Mouse (Mus musculus): ENCODE data around the gene Tomm40l. TPM values are rescaled to one million over a fixed set of nuclear protein-coding genes. Genes with fewer than 3 reads are reported as not detected.
A peak's percentile ranks its signal among the peaks of the same experiment; 100 is the strongest.

Gene Tomm40l
- polyA plus RNA-seq, 1 experiment, result not detected

DNA sequence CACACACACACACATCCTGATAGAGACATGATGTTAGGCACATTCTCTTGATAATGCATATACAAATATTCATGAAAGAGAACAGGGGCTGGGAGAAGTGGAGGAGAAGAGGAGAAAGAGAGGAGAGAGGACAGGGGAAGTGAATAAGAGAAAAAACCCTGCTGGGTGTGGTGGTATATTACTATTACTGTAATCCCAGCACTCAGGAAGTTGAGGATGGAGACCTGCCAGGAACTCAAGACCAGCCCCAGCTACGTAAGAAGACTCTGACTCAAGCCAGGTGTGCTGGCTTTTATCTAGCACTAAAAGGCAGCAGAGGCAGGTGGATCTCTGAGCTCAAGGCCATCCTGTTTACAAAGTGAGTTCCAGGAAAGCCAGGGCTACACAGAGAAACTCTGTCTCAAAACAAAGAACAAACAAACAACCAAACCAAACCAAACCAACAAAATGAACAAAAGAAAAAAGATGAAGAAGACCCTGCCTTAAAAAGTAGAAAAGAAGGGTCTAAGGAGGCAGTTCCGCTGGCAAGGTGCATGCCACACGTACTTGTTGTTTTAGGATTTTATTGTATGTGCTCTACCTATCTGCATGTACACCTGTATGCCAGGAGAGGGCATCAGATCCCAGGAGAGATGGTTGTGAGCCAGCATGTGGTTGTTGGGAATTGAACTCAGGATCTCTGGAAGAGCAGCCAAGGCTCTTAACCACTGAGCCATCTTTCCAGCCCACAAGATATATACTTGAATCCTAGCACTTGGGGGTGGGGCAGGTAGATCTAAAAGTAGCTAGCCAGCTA, 41.5 kb upstream of the Tomm40l start:
- TF ChIP-seq CTCF (IDR thresholded peaks at IDR 0.05; ENCODE audit: insufficient read depth, low read depth, low read length) (no peak), POLR2A (IDR thresholded peaks at IDR 0.05; ENCODE audit: insufficient read depth, low read depth, low read length) (no peak)
- H3K4me3 ChIP-seq (ENCODE audit: insufficient read depth, low read depth, low read length), result no peak overlapping the region
- WGBS, result 65% methylated on average over 3 of the region's 3 CpGs
- H3K27ac ChIP-seq (ENCODE audit: insufficient read depth, low read depth, low read length), result peak overlapping the region; percentile 36
- peaks cover 7% of the 10 kb centered on the region for H3K4me1 ChIP-seq (ENCODE audit: control insufficient read depth, insufficient read depth, low read length)

GRCm38 (mm10) chr1:171263185-171263611, 40.9 kb upstream of the Tomm40l start:
- TF ChIP-seq POLR2A (IDR thresholded peaks at IDR 0.05; ENCODE audit: insufficient read depth, low read depth, low read length) (no peak), CTCF (IDR thresholded peaks at IDR 0.05; ENCODE audit: insufficient read depth, low read depth, low read length) (no peak)
- peak overlapping the region; percentile 93 for H3K27ac ChIP-seq (ENCODE audit: insufficient read depth, low read depth, low read length)
- H3K4me1 ChIP-seq (ENCODE audit: control insufficient read depth, insufficient read depth, low read length), result peaks cover 7% of the 10 kb centered on the region
- no peak overlapping the region for H3K4me3 ChIP-seq (ENCODE audit: insufficient read depth, low read depth, low read length)
- 0% methylated on average over 2 of the region's 2 CpGs for WGBS

- Histone ChIP-seq H3K4me1 (ENCODE audit: control insufficient read depth, insufficient read depth, low read length) (peaks cover 7% of the 10 kb centered on the region), H3K4me3 (ENCODE audit: insufficient read depth, low read depth, low read length) (peak overlapping the region; percentile 33), H3K27ac (ENCODE audit: insufficient read depth, low read depth, low read length) (peak overlapping the region; percentile 93)
- TF ChIP-seq CTCF (IDR thresholded peaks at IDR 0.05; ENCODE audit: insufficient read depth, low read depth, low read length) (no peak), POLR2A (IDR thresholded peaks at IDR 0.05; ENCODE audit: insufficient read depth, low read depth, low read length) (no peak)
- 2% methylated on average over 8 of the region's 8 CpGs for WGBS
Observed at GRCm38 (mm10) chr1:171262594-171263130, 40.3 kb upstream of the Tomm40l start.

DNA sequence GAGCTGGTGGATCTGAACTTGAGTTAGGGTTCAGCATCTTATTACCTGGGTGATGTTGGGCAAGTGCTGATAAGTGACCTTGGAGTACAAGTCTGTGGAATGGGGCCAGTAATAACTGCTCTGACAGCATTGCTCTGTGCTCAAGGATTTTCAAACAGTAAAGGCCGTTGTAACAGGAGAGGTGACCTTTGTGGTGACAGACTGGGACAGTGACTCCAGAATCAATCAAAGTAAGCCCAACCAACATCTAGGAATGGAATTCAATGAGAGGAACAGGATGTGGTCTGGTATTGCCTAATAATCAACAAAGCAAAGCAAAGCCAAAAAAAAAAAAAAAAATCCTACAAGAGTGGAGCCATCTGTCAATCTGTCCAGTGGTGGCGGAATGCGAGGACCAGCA, 38.0 kb upstream of the Tomm40l start:
- 93% methylated on average over 3 of the region's 3 CpGs for WGBS
- H3K4me3 ChIP-seq (ENCODE audit: insufficient read depth, low read depth, low read length), result no peak overlapping the region
- no peak for TF ChIP-seq POLR2A (IDR thresholded peaks at IDR 0.05; ENCODE audit: insufficient read depth, low read depth, low read length)
- TF ChIP-seq CTCF (IDR thresholded peaks at IDR 0.05; ENCODE audit: insufficient read depth, low read depth, low read length), result no peak
- no peak overlapping the region for H3K27ac ChIP-seq (ENCODE audit: insufficient read depth, low read depth, low read length)
- H3K4me1 ChIP-seq (ENCODE audit: control insufficient read depth, insufficient read depth, low read length), result peaks cover 7% of the 10 kb centered on the region

DNA sequence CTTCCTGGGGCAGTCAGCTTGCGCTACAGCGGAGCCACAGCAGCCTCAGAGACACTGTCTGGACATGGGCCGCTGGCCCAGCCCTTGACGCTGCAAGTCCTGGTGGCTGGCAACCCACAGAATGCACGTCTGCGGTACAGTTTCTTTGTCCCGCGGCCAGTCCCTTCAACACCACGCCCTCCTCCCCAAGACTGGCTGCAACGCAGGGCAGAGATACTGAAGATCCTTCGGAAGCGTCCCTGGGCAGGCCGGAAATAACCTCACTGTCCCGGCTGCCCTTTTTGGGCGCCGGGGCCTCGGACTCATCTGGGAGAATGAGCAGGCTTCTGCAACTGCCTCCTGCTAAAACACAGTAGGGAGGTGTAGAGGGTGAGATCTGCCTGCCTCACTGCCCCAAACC, 36.6 kb upstream of the Tomm40l start:
- TF ChIP-seq CTCF (IDR thresholded peaks at IDR 0.05; ENCODE audit: insufficient read depth, low read depth, low read length), result no peak
- TF ChIP-seq POLR2A (IDR thresholded peaks at IDR 0.05; ENCODE audit: insufficient read depth, low read depth, low read length), result no peak
- H3K4me3 ChIP-seq (ENCODE audit: insufficient read depth, low read depth, low read length), result no peak overlapping the region
- H3K4me1 ChIP-seq (ENCODE audit: control insufficient read depth, insufficient read depth, low read length), result peaks cover 7% of the 10 kb centered on the region
- H3K27ac ChIP-seq (ENCODE audit: insufficient read depth, low read depth, low read length), result no peak overlapping the region
- 87% methylated on average over 17 of the region's 17 CpGs for WGBS

- no peak overlapping the region for H3K4me3 ChIP-seq (ENCODE audit: insufficient read depth, low read depth, low read length)
- peaks cover 9% of the 10 kb centered on the region for H3K4me1 ChIP-seq (ENCODE audit: control insufficient read depth, insufficient read depth, low read length)
- H3K27ac ChIP-seq (ENCODE audit: insufficient read depth, low read depth, low read length), result no peak overlapping the region
- no peak for TF ChIP-seq CTCF (IDR thresholded peaks at IDR 0.05; ENCODE audit: insufficient read depth, low read depth, low read length)
- no peak for TF ChIP-seq POLR2A (IDR thresholded peaks at IDR 0.05; ENCODE audit: insufficient read depth, low read depth, low read length)
- 85% methylated on average over 9 of the region's 9 CpGs for WGBS
Observed at GRCm38 (mm10) chr1:171257781-171258180, 35.5 kb upstream of the Tomm40l start.

DNA sequence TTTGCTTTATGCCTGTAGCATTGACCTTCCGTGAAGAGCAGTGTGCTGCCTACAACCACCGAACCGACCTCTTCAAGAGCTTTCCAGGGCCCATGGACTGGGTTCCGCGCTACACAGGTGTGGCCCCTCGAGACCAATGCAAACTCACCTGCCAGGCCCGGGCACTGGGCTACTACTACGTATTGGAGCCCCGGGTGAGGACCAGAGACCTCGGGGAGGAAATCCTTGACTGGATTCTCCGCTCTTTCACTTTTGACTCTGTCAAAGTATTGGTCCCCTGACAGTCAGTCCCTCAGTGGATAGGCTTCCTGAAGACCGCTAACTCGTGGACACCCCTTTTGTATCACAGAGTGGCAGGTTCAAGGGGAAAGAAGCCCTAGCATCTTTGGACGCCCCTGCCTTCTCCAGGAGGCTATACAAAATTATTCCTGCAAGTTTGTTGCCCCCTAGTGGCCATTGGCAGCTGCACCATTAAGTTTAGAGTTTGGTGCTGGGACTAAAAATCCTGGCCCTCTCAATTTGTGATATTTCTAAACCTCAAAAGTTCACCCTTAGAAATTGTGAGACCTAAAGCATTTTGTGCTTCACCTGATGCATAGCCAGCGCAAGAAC, 34.7 kb upstream of the Tomm40l start:
- H3K4me3 ChIP-seq (ENCODE audit: insufficient read depth, low read depth, low read length), result no peak overlapping the region
- H3K4me1 ChIP-seq (ENCODE audit: control insufficient read depth, insufficient read depth, low read length), result peaks cover 13% of the 10 kb centered on the region
- no peak overlapping the region for H3K27ac ChIP-seq (ENCODE audit: insufficient read depth, low read depth, low read length)
- TF ChIP-seq POLR2A (IDR thresholded peaks at IDR 0.05; ENCODE audit: insufficient read depth, low read depth, low read length) (no peak), CTCF (IDR thresholded peaks at IDR 0.05; ENCODE audit: insufficient read depth, low read depth, low read length) (no peak)
- 62% methylated on average over 15 of the region's 15 CpGs for WGBS

- WGBS, result 90% methylated on average over 24 of the region's 24 CpGs
- TF ChIP-seq POLR2A (IDR thresholded peaks at IDR 0.05; ENCODE audit: insufficient read depth, low read depth, low read length) (no peak), CTCF (IDR thresholded peaks at IDR 0.05; ENCODE audit: insufficient read depth, low read depth, low read length) (0 out of 2 replicates have a peak, but pooled peaks have one; percentile 8)
Observed at GRCm38 (mm10) chr1:171256095-171256818, 33.9 kb upstream of the Tomm40l start.

More at GRCm38 (mm10) chr1:171256095-171256818, 33.9 kb upstream of the Tomm40l start:
- Histone ChIP-seq H3K27ac (ENCODE audit: insufficient read depth, low read depth, low read length) (no peak overlapping the region), H3K4me3 (ENCODE audit: insufficient read depth, low read depth, low read length) (no peak overlapping the region), H3K4me1 (ENCODE audit: control insufficient read depth, insufficient read depth, low read length) (peaks cover 21% of the 10 kb centered on the region)
